Mouse (Mus musculus): Measurements from ENCODE around the gene Fam69b.

DNA sequence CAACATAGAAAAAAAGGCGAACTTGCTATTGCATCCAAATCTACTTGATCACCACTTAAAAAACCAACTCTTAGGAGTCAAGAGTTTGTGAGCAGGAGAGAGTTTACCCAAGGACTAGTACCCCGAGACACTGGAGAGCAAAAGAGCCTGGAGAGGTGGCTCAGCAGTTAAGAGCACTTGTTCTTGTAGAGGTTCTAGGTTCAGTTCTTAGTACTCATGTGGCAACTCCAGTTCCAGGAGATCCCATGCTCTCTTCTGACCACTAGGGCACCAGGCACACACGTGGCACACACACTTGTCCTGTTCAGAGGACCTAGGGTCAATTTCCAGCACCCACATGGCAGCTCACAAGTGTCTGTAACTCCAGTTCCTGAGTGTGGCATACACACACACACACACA lies 2.2 kb upstream of the Fam69b start:
- TF ChIP-seq CTCF (IDR thresholded peaks at IDR 0.05) (no peak), EP300 (IDR thresholded peaks at IDR 0.05; ENCODE audit: insufficient read depth, low read depth, low read length) (no peak)

All from heart, adult 2 months (tissue).